Mouse (Mus musculus): ENCODE measurements around the gene Rps6kc1. TPM values are rescaled to one million over a fixed set of nuclear protein-coding genes. Genes with fewer than 3 reads are reported as not detected.

Gene Rps6kc1
- total and polyA plus RNA-seq, 3 experiments, result 7.8 to 18.0 (median 12.5) TPM

DNA sequence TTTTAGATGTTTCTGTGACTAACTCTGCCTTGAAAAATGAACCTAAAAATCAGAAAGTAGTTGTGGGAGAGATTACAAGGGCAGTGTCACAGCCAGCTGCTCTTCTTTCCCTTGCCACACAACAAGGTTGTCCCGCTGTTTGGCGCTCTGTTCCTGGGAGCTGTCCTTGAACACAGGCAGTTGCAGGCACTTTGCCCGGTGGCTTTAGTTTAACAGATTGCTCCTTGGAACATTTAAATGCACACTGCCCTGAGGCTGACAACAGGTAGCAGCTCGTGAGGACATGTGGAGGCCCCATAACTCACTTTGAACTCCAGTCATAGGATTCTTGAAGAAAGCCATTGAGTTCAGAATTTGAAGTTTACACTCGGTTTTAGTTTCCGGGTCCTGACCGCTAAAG, 36.9 kb upstream of the Rps6kc1 start:
- no peak for TF ChIP-seq PAX5 (IDR thresholded peaks at IDR 0.05; ENCODE audit: low read length)
- TF ChIP-seq CHD2 (IDR thresholded peaks at IDR 0.05; ENCODE audit: low read length), result no peak
- TF ChIP-seq ZNF384 (IDR thresholded peaks at IDR 0.05; ENCODE audit: low read depth, low read length), result no peak
- TF ChIP-seq NRF1 (IDR thresholded peaks at IDR 0.05; ENCODE audit: low read depth, low read length), result no peak
- no peak for TF ChIP-seq MAFK (IDR thresholded peaks at IDR 0.05; ENCODE audit: insufficient replicate concordance, low read length)
- TF ChIP-seq MYC (IDR thresholded peaks at IDR 0.05; ENCODE audit: low read depth, low read length), result no peak
- no peak for TF ChIP-seq MXI1 (IDR thresholded peaks at IDR 0.05; ENCODE audit: low read depth, low read length)
- no peak for TF ChIP-seq ZC3H11A (IDR thresholded peaks at IDR 0.05; ENCODE audit: low read depth, low read length)
- no peak for TF ChIP-seq JUND (conservative IDR thresholded peaks at IDR 0.05; ENCODE audit: low read depth, low read length)
- no peak for TF ChIP-seq RAD21 (IDR thresholded peaks at IDR 0.05; ENCODE audit: low read depth, low read length)
- no peak for TF ChIP-seq MEF2A (IDR thresholded peaks at IDR 0.05; ENCODE audit: borderline replicate concordance, low read depth, low read length)
- TF ChIP-seq ZMIZ1 (IDR thresholded peaks at IDR 0.05; ENCODE audit: low read depth, low read length), result no peak
- no peak for TF ChIP-seq MAZ (IDR thresholded peaks at IDR 0.05; ENCODE audit: low read depth, low read length)
- no peak for TF ChIP-seq SIN3A (IDR thresholded peaks at IDR 0.05; ENCODE audit: low read length)
- no peak for TF ChIP-seq EP300 (IDR thresholded peaks at IDR 0.05; ENCODE audit: low read length)
- no peak for TF ChIP-seq USF1 (IDR thresholded peaks at IDR 0.05; ENCODE audit: low read depth, low read length)
- TF ChIP-seq KAT2A (IDR thresholded peaks at IDR 0.05; ENCODE audit: insufficient replicate concordance, low read length), result no peak
- TF ChIP-seq POLR2A (IDR thresholded peaks at IDR 0.05; ENCODE audit: low read depth, low read length), result no peak
- TF ChIP-seq IRF4 (IDR thresholded peaks at IDR 0.05; ENCODE audit: low read depth, low read length), result no peak
- dilution Hi-C loops (cut with MboI; ENCODE audit: extremely low pct_ligation_motif_present, extremely low pct_unique_long_range_greater_than_20kb, low sequenced_read_pairs), result no loop called here

GRCm38 (mm10) chr1:190947986-190948385, 36.4 kb upstream of the Rps6kc1 start:
- Histone ChIP-seq H3K4me2 (ENCODE audit: insufficient read depth, low read depth, poor library complexity, severe bottlenecking) (no peak overlapping the region), H3K27me3 (replicated peaks) (no peaks in the 10 kb centered on the region), H3K9me3 (replicated peaks; ENCODE audit: low read length) (no peaks in the 10 kb centered on the region), H3K36me3 (replicated peaks in 1 of 2; ENCODE audit: control insufficient read depth in 1 of 2, insufficient read depth in 1 of 2, low read length in 1 of 2) (peaks cover 24 to 52% of the 10 kb centered on the region in 2 experiments), H3K9ac (ENCODE audit: insufficient read depth, low read depth) (no peak overlapping the region), H3K4me1 (ENCODE audit: control insufficient read depth in 1 of 2, insufficient read depth in 2 of 2) (peaks cover 0 to 11% of the 10 kb centered on the region in 2 experiments; a peak in 2 of 4 replicates), H3K79me2 (replicated peaks; ENCODE audit: control insufficient read depth, extremely low read depth, insufficient read depth, poor library complexity, severe bottlenecking) (no peaks in the 10 kb centered on the region), H3K4me3 (replicated peaks in 1 of 3; ENCODE audit: low read depth in 2 of 3, low read length in 2 of 3, poor library complexity in 1 of 3) (no peak overlapping the region), H3K27ac (ENCODE audit: insufficient read depth, low read depth) (no peak overlapping the region)
- in situ Hi-C loops (cut with MboI; ENCODE audit: low pct_ligation_motif_present, low pct_unique_long_range_greater_than_20kb, low sequenced_read_pairs) (no loop called here), dilution Hi-C loops (cut with MboI; ENCODE audit: extremely low pct_ligation_motif_present, extremely low pct_unique_long_range_greater_than_20kb, low sequenced_read_pairs) (no loop called here)
- DNase-seq (ENCODE audit: extremely low read depth), result no peak
- TF ChIP-seq TBP (conservative IDR thresholded peaks at IDR 0.05; ENCODE audit: low read depth, low read length) (no peak), CHD2 (IDR thresholded peaks at IDR 0.05; ENCODE audit: low read length) (no peak), MAZ (IDR thresholded peaks at IDR 0.05; ENCODE audit: low read depth, low read length) (no peak), ZC3H11A (IDR thresholded peaks at IDR 0.05; ENCODE audit: low read depth, low read length) (no peak), NRF1 (IDR thresholded peaks at IDR 0.05; ENCODE audit: low read depth, low read length) (no peak), TCF12 (IDR thresholded peaks at IDR 0.05; ENCODE audit: low read depth, low read length) (no peak), ELF1 (IDR thresholded peaks at IDR 0.05; ENCODE audit: low read depth, low read length) (no peak), SIN3A (IDR thresholded peaks at IDR 0.05; ENCODE audit: low read length) (no peak), USF1 (IDR thresholded peaks at IDR 0.05; ENCODE audit: low read depth, low read length) (no peak), POLR2AphosphoS2 (IDR thresholded peaks at IDR 0.05; ENCODE audit: low read depth, low read length) (no peak), ZKSCAN1 (IDR thresholded peaks at IDR 0.05; ENCODE audit: borderline replicate concordance, low read depth, low read length) (no peak), USF2 (conservative IDR thresholded peaks at IDR 0.05; ENCODE audit: low read depth, low read length) (no peak)

More for the DNA sequence above, 36.9 kb upstream of the Rps6kc1 start:
- Histone ChIP-seq H3K4me2 (ENCODE audit: insufficient read depth, low read depth, poor library complexity, severe bottlenecking) (no peak overlapping the region), H3K4me3 (replicated peaks in 1 of 3; ENCODE audit: low read depth in 2 of 3, low read length in 2 of 3, poor library complexity in 1 of 3) (no peak overlapping the region), H3K4me1 (ENCODE audit: control insufficient read depth in 1 of 2, insufficient read depth in 2 of 2) (peaks cover 0 to 11% of the 10 kb centered on the region in 2 experiments; a peak in 2 of 4 replicates), H3K27me3 (replicated peaks) (no peaks in the 10 kb centered on the region), H3K79me2 (replicated peaks; ENCODE audit: control insufficient read depth, extremely low read depth, insufficient read depth, poor library complexity, severe bottlenecking) (no peaks in the 10 kb centered on the region), H3K36me3 (replicated peaks in 1 of 2; ENCODE audit: control insufficient read depth in 1 of 2, insufficient read depth in 1 of 2, low read length in 1 of 2) (peaks cover 19 to 48% of the 10 kb centered on the region in 2 experiments), H3K9me3 (replicated peaks; ENCODE audit: low read length) (no peaks in the 10 kb centered on the region), H3K9ac (ENCODE audit: insufficient read depth, low read depth) (no peak overlapping the region), H3K27ac (ENCODE audit: insufficient read depth, low read depth) (no peak overlapping the region)
- in situ Hi-C loops (cut with MboI; ENCODE audit: low pct_ligation_motif_present, low pct_unique_long_range_greater_than_20kb, low sequenced_read_pairs), result no loop called here
- DNase-seq (ENCODE audit: extremely low read depth), result no peak

Data from CH12.LX (cell line).